Mouse (Mus musculus): ENCODE results near the gene C1qc. TPM values are rescaled to one million over a fixed set of nuclear protein-coding genes. Genes with fewer than 3 reads are reported as not detected.
A peak's percentile ranks its signal among the peaks of the same experiment; 100 is the strongest.

Gene C1qc
- 9.7 and 11.9 TPM in 2 replicates for polyA plus RNA-seq (2016; fragmentation: Nextera tagmentation; extraction: Ambion mirVana)

DNA sequence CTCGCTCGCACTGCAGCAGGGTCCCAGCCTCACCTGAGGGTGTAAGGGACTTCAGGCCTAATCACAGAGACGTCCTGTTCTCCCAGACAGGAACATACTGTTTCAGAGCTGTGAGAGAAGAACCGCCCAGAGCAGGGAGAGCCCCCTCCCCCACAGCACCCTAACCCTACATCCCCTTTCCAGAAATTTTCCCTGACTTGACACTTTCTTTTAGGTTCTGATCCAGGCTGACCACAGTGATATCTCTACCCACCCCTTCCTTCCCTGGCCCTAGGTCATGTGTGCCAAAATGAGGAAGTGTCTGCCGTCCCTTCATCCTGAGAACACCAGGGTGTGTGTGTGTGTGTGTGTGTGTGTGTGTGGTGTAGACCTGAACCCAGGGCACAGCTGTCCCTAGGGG, at the start of gene C1qc:
Gene C1qc (minus strand): TSS at position 255 of the 400 bp plus-strand sequence.
- no peak within 1 kb of the TSS for H3K4me3 ChIP-seq
- H3K27ac ChIP-seq (ENCODE audit: poor library complexity, severe bottlenecking), result no peak within 1 kb of the TSS
- H3K4me1 ChIP-seq (replicated peaks), result 0 out of 2 replicates have a peak, but pooled peaks cover 3% of the 10 kb centered on the region
- no peak for ATAC-seq (ENCODE audit: insufficient number of reproducible peaks, low FRiP score)
- no peak within 1 kb of the TSS for H3K9ac ChIP-seq
- no peaks in the 10 kb centered on the region for H3K9me3 ChIP-seq (replicated peaks)
- H3K27me3 ChIP-seq (replicated peaks), result peaks cover 91% of the 10 kb centered on the region
- H3K4me2 ChIP-seq, result no peak within 1 kb of the TSS
- WGBS, result 45% methylated on average over 5 of the region's 5 CpGs
- H3K36me3 ChIP-seq, result no peaks in the 10 kb centered on the region

DNA sequence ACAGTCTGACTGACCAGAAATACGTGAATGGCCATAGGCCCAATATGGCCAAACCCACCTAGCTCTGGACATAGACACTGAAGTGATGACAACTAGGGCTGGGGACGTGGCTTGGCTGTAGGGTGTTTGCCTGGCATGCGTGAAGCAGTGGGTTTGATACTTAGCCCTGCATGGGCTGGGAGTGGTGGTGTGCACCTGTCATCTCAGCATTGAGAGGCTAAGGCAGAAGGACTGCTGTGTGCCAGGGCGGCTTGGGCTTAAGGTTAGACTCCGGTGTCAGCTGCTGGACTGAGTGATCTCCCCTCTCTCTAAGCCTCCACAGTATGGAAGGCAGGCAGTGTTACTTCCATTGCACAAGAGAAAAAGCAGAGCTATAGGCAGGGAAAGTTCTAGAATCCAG, 45.1 kb upstream of the C1qc start:
- Histone ChIP-seq H3K9ac (no peak overlapping the region), H3K27ac (ENCODE audit: poor library complexity, severe bottlenecking) (no peak overlapping the region), H3K9me3 (replicated peaks) (no peaks in the 10 kb centered on the region), H3K4me1 (replicated peaks) (peaks cover 15% of the 10 kb centered on the region), H3K4me3 (no peak overlapping the region), H3K4me2 (no peak overlapping the region), H3K36me3 (no peaks in the 10 kb centered on the region), H3K27me3 (replicated peaks) (peaks cover 97% of the 10 kb centered on the region)
- no peak for ATAC-seq (ENCODE audit: insufficient number of reproducible peaks, low FRiP score)
- 77% methylated on average over 5 of the region's 5 CpGs for WGBS

DNA sequence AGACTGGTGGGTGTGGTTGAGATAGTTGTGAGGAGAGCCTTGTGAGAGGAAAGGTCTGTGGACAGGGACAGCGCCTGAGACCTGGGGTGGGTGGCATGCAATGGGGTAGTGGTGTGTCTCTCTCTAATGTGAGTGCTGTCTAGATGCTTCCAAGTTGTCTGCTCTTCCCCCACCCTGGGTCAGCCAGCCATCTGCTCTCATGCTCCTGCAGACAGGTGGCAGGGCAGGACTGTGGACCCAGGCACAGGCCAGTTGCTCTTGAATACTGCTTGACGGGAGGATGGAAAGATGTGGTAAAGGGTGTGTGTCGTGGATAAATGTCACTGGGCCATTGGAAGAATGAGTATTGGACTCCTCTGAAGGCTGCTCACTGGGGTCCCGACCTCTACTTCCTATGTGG, 44.5 kb upstream of the C1qc start:
- Histone ChIP-seq H3K27ac (ENCODE audit: poor library complexity, severe bottlenecking) (no peak overlapping the region), H3K4me3 (no peak overlapping the region), H3K27me3 (replicated peaks) (peaks cover 97% of the 10 kb centered on the region), H3K9ac (no peak overlapping the region), H3K9me3 (replicated peaks) (no peaks in the 10 kb centered on the region), H3K4me1 (replicated peaks) (peaks cover 9% of the 10 kb centered on the region), H3K4me2 (no peak overlapping the region), H3K36me3 (no peaks in the 10 kb centered on the region)
- ATAC-seq (ENCODE audit: insufficient number of reproducible peaks, low FRiP score), result no peak
- 56% methylated on average over 4 of the region's 4 CpGs for WGBS

DNA sequence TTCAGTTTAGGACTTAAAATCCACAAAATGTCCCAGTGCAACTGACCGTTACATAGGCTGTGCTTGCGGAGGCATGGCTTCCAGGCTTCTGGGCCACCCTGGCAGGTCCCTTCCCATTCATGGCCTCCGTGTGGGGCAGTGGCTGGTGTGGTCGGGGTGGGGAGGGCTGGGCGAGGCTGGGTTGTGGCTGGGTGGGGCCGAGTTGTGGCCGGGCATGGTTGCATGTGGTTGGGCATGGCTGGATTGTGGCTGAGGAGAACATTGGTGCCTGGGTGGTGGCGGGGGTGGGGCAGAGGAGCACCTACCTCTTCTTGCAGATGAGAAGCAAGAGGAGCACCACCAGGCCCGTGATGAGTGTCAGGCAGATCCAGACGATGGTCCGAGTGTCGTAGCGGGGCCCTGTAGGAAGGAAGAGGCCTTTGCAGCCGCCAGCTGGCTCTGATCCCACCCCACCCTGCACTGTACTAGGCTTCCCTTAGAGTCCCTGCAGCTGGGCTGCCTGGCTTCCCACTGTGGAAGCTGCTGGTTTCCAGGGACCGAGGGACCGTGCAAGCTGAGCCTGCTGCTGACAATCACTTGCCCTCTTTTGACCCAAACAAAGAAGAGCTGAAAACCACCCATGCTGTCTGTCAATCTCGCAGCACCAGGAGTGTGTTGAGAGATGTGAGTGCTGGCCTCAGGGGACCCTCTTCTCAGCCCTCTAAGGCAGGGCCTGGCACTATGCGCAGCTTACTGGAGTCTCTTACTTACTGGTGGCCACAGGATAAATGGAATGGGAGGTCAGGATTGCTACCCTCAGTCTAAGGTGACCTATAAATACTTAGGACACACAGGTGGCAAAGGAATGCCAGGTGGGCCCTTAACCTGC, 42.1 kb upstream of the C1qc start:
- 38% methylated on average over 18 of the region's 18 CpGs for WGBS
- Histone ChIP-seq H3K9me3 (replicated peaks) (no peaks in the 10 kb centered on the region), H3K36me3 (no peaks in the 10 kb centered on the region), H3K4me3 (no peak overlapping the region), H3K4me1 (replicated peaks) (peaks cover 9% of the 10 kb centered on the region), H3K9ac (no peak overlapping the region), H3K27me3 (replicated peaks) (peaks cover 98% of the 10 kb centered on the region), H3K4me2 (no peak overlapping the region), H3K27ac (ENCODE audit: poor library complexity, severe bottlenecking) (no peak overlapping the region)
- no peak for ATAC-seq (ENCODE audit: insufficient number of reproducible peaks, low FRiP score)

DNA sequence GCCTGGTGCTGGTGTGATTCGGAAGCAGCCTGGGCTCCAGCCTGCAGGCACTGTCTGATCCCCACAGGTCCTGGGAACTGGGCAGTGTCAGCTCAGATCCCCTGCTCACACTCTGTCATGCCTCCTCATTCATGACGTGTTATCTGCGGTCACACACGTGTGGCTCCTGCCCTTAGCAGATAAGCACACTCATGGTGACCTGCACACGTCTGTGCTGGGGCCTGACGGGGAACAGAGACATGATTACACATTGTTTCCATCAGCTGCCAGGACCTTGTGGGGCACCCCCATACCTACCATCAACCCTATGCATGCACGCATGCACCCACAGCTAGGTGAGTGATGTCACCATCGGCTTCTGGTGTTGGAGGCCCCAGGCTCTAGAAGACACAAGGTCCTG, 37.6 kb upstream of the C1qc start:
- 48% methylated on average over 8 of the region's 8 CpGs for WGBS
- no peaks in the 10 kb centered on the region for H3K9me3 ChIP-seq (replicated peaks)
- no peak overlapping the region for H3K27ac ChIP-seq (ENCODE audit: poor library complexity, severe bottlenecking)
- no peak overlapping the region for H3K4me3 ChIP-seq
- H3K27me3 ChIP-seq (replicated peaks), result peaks cover 96% of the 10 kb centered on the region
- H3K4me2 ChIP-seq, result no peak overlapping the region
- no peak overlapping the region for H3K9ac ChIP-seq
- peak; percentile 68 for ATAC-seq (ENCODE audit: insufficient number of reproducible peaks, low FRiP score)
- no peaks in the 10 kb centered on the region for H3K36me3 ChIP-seq
- peaks cover 9% of the 10 kb centered on the region for H3K4me1 ChIP-seq (replicated peaks)

DNA sequence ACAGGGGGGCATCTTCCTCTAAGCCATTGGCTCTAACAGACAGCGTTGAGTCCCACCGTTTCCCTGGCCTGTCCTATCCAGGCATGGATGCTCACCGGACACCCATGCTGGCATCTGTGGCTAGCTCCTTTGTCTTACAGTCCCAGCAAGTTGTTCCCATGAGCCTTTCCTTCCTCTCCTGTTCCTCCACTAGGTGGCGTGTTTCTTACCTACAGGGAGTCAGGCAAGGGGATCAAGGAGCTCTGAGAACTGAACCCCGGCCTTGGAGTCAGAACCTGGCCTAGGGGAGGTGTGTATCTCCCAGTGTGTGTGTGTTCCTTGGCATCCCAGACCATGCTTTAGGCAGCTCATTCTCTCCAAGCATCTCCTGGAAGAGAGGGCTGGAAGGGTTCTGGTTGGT, 36.1 kb upstream of the C1qc start:
- H3K4me2 ChIP-seq, result no peak overlapping the region
- no peaks in the 10 kb centered on the region for H3K36me3 ChIP-seq
- no peak for ATAC-seq (ENCODE audit: insufficient number of reproducible peaks, low FRiP score)
- H3K27me3 ChIP-seq (replicated peaks), result peaks cover 92% of the 10 kb centered on the region
- H3K9me3 ChIP-seq (replicated peaks), result no peaks in the 10 kb centered on the region
- no peak overlapping the region for H3K4me3 ChIP-seq
- no peaks in the 10 kb centered on the region for H3K4me1 ChIP-seq (replicated peaks)
- WGBS, result 13% methylated on average over 5 of the region's 5 CpGs
- no peak overlapping the region for H3K27ac ChIP-seq (ENCODE audit: poor library complexity, severe bottlenecking)
- no peak overlapping the region for H3K9ac ChIP-seq

DNA sequence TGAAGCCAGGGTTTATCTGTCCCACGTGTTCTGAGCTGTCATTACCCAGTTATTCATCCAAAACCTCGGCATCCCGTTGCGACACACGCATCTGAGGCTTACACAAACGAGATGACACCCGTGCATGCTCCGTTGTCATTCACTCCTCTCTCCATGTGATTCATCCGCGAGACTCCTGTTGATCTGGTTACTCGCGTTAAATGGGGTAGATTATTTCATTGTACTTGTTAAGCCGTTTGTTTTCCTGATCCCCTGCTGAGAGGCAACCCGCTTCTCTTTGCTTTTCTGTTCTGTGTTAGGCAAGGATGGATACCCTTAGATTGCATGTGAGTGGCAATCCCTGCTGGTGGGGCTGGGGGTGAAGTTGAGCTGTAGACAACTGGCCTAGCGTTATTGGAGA, 32.9 kb upstream of the C1qc start:
- no peaks in the 10 kb centered on the region for H3K4me1 ChIP-seq (replicated peaks)
- H3K4me2 ChIP-seq, result no peak overlapping the region
- H3K27me3 ChIP-seq (replicated peaks), result peaks cover 87% of the 10 kb centered on the region
- no peak overlapping the region for H3K4me3 ChIP-seq
- WGBS, result 22% methylated on average over 15 of the region's 15 CpGs
- H3K36me3 ChIP-seq, result no peaks in the 10 kb centered on the region
- H3K9me3 ChIP-seq (replicated peaks), result no peaks in the 10 kb centered on the region
- ATAC-seq (ENCODE audit: insufficient number of reproducible peaks, low FRiP score), result no peak
- H3K27ac ChIP-seq (ENCODE audit: poor library complexity, severe bottlenecking), result no peak overlapping the region
- no peak overlapping the region for H3K9ac ChIP-seq

DNA sequence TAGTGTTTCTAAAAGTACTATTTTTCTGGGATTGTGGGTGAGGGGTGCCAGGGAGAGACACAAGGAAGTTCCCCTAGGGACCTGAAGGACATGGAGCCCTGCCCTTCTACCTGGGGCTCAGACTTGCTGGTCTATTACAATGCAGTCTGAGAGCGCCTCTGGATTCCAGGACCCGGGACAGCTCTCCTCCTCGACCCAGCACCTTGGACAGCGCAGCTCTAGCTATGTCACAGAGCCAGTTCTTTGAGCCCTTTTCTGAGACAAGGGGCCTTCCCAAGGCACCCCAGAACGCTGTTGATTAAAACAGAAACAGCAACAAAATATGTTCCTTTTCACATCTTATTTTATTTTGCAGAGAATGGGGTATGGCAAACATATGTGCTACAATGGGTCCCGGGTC, 31.7 kb upstream of the C1qc start:
- H3K4me3 ChIP-seq, result no peak overlapping the region
- no peak overlapping the region for H3K27ac ChIP-seq (ENCODE audit: poor library complexity, severe bottlenecking)
- no peaks in the 10 kb centered on the region for H3K9me3 ChIP-seq (replicated peaks)
- no peak overlapping the region for H3K9ac ChIP-seq
- ATAC-seq (ENCODE audit: insufficient number of reproducible peaks, low FRiP score), result no peak
- no peaks in the 10 kb centered on the region for H3K4me1 ChIP-seq (replicated peaks)
- peaks cover 85% of the 10 kb centered on the region for H3K27me3 ChIP-seq (replicated peaks)
- H3K4me2 ChIP-seq, result no peak overlapping the region
- no peaks in the 10 kb centered on the region for H3K36me3 ChIP-seq
- WGBS, result 5% methylated on average over 6 of the region's 6 CpGs

DNA sequence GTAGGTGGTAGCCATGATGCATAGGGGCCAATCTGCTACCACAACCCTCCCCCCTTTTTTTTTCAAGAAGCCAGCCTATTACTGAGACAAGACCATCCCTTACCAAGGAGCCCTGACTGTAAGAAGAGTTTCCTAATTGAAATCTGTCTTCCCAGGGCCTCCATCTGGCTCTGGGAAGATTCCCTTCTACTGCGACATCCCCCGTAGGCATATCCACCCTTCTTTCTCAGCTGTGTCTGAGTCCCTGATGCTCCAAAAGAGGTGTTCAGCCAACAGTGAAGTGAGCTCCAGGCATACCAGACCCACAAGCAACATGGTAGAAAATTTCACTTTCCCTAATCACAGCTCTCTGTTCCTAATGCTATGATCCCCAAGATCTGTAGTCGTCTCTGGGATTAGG, 26.7 kb upstream of the C1qc start:
- no peak overlapping the region for H3K4me2 ChIP-seq
- no peaks in the 10 kb centered on the region for H3K36me3 ChIP-seq
- 72% methylated on average over 3 of the region's 3 CpGs for WGBS
- H3K9ac ChIP-seq, result no peak overlapping the region
- H3K4me1 ChIP-seq (replicated peaks), result no peaks in the 10 kb centered on the region
- peaks cover 73% of the 10 kb centered on the region for H3K27me3 ChIP-seq (replicated peaks)
- ATAC-seq (ENCODE audit: insufficient number of reproducible peaks, low FRiP score), result no peak
- no peak overlapping the region for H3K27ac ChIP-seq (ENCODE audit: poor library complexity, severe bottlenecking)
- H3K9me3 ChIP-seq (replicated peaks), result no peaks in the 10 kb centered on the region
- H3K4me3 ChIP-seq, result no peak overlapping the region

DNA sequence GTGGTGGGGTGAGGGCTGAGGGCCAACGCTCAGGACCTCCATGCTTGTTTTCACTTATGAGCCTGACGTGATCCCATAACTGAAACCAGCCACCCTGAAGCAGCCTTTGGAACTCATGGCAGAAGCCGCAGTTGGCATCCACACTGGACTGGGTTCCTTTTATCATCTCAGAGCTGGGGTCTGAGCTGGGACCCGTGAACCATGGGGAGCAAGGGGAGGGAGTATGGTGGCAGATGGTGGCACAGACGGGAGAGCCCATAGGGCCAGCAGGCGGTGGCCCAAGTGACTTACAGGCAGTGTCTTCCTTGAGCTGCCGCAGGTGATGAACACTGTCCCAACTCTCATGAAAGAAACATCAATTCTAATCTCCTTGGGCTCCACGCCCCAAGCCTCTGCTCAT, 26.0 kb upstream of the C1qc start:
- Histone ChIP-seq H3K4me2 (no peak overlapping the region), H3K27ac (ENCODE audit: poor library complexity, severe bottlenecking) (no peak overlapping the region), H3K27me3 (replicated peaks) (peaks cover 79% of the 10 kb centered on the region), H3K4me3 (no peak overlapping the region), H3K4me1 (replicated peaks) (no peaks in the 10 kb centered on the region), H3K9me3 (replicated peaks) (no peaks in the 10 kb centered on the region), H3K9ac (no peak overlapping the region), H3K36me3 (no peaks in the 10 kb centered on the region)
- 81% methylated on average over 8 of the region's 8 CpGs for WGBS
- no peak for ATAC-seq (ENCODE audit: insufficient number of reproducible peaks, low FRiP score)

DNA sequence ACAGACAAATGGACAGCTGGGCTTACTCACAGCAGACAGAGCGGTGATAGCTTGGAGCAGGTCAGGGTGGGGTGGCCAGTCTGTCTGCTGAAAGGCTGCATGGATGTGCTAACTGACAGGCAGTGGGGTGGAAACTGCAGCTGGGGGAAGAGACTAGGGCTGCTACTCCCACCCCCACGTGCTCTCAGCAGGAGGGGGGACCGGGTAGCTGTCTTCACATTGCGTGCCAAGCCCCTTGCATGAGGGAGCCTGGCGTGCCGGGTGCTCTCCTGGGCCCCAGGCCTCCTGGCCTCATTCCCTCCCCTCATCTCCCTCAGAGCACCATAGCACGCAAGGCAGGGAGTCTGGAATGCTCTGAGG, 24.3 kb upstream of the C1qc start:
- H3K4me3 ChIP-seq, result no peak overlapping the region
- H3K4me1 ChIP-seq (replicated peaks), result no peaks in the 10 kb centered on the region
- H3K27me3 ChIP-seq (replicated peaks), result peaks cover 81% of the 10 kb centered on the region
- H3K27ac ChIP-seq (ENCODE audit: poor library complexity, severe bottlenecking), result no peak overlapping the region
- peak; percentile 15; the same call in 1 of the 2 replicates for ATAC-seq (ENCODE audit: insufficient number of reproducible peaks, low FRiP score)
- H3K4me2 ChIP-seq, result no peak overlapping the region
- H3K36me3 ChIP-seq, result no peaks in the 10 kb centered on the region
- no peaks in the 10 kb centered on the region for H3K9me3 ChIP-seq (replicated peaks)
- H3K9ac ChIP-seq, result no peak overlapping the region
- 26% methylated on average over 7 of the region's 7 CpGs for WGBS

Data from heart, embryonic 12.5 days (tissue).